Mouse (Mus musculus): Measurements from ENCODE around the gene Rims4. TPM values are rescaled to one million over a fixed set of nuclear protein-coding genes. Genes with fewer than 3 reads are reported as not detected.

Rims4 gene
- total and polyA plus RNA-seq, 2 experiments from 2014 or later = 16.3 to 59.1 TPM

- Histone ChIP-seq H3K9me3 (ENCODE audit: low read length) (no peaks in the 10 kb centered on the region), H3K9ac (no peak within 1 kb of the TSS), H3K27me3 (ENCODE audit: insufficient read depth, low read length) (peaks cover 64% of the 10 kb centered on the region), H3K4me3 (ENCODE audit: low read depth, low read length) (peak within 1 kb of the TSS; percentile 28), H3K4me2 (ENCODE audit: low read depth) (peak within 1 kb of the TSS; percentile 24), H3K27ac (ENCODE audit: low read depth, low read length) (no peak within 1 kb of the TSS), H3K4me1 (ENCODE audit: insufficient read depth) (0 out of 2 replicates have a peak, but pooled peaks cover 2% of the 10 kb centered on the region), H3K36me3 (ENCODE audit: insufficient read depth) (no peaks in the 10 kb centered on the region)
- 3% methylated on average over 38 of the region's 38 CpGs for WGBS
- ATAC-seq (peak; percentile 30), DNase-seq (peak; percentile 63)
- TF ChIP-seq CTCF (IDR thresholded peaks at IDR 0.05; ENCODE audit: low read depth) = peak; percentile 67
Observed at GRCm38 (mm10) chr2:163853461-163853901, 65.0 kb downstream of the Rims4 start, which contains the start of gene Kcnk15. Gene Kcnk15, plus strand, starts transcription at chr2:163853651.

GRCm38 (mm10) chr2:163842043-163842442 is 76.4 kb downstream of the Rims4 start:
- H3K9ac ChIP-seq = no peak overlapping the region
- H3K36me3 ChIP-seq (ENCODE audit: insufficient read depth) = no peaks in the 10 kb centered on the region
- no peak overlapping the region for H3K4me2 ChIP-seq (ENCODE audit: low read depth)
- H3K9me3 ChIP-seq (ENCODE audit: low read length) = no peaks in the 10 kb centered on the region
- no peak for ATAC-seq
- WGBS = 81% methylated on average over 4 of the region's 4 CpGs
- no peak overlapping the region for H3K27ac ChIP-seq (ENCODE audit: low read depth, low read length)
- no peaks in the 10 kb centered on the region for H3K4me1 ChIP-seq (ENCODE audit: insufficient read depth)
- H3K4me3 ChIP-seq (ENCODE audit: low read depth, low read length) = no peak overlapping the region
- DNase-seq = no peak
- TF ChIP-seq CTCF (IDR thresholded peaks at IDR 0.05; ENCODE audit: low read depth) = no peak
- H3K27me3 ChIP-seq (ENCODE audit: insufficient read depth, low read length) = no peaks in the 10 kb centered on the region

GRCm38 (mm10) chr2:163839519-163839918 is 79.0 kb downstream of the Rims4 start:
- Histone ChIP-seq H3K4me3 (ENCODE audit: low read depth, low read length) (no peak overlapping the region), H3K4me2 (ENCODE audit: low read depth) (no peak overlapping the region), H3K27me3 (ENCODE audit: insufficient read depth, low read length) (no peaks in the 10 kb centered on the region), H3K4me1 (ENCODE audit: insufficient read depth) (no peaks in the 10 kb centered on the region), H3K36me3 (ENCODE audit: insufficient read depth) (no peaks in the 10 kb centered on the region), H3K27ac (ENCODE audit: low read depth, low read length) (no peak overlapping the region), H3K9ac (no peak overlapping the region), H3K9me3 (ENCODE audit: low read length) (no peaks in the 10 kb centered on the region)
- peak; percentile 52 for DNase-seq
- ATAC-seq = peak; percentile 47
- WGBS = 13% methylated on average over 6 of the region's 6 CpGs
- TF ChIP-seq CTCF (IDR thresholded peaks at IDR 0.05; ENCODE audit: low read depth) = no peak

DNA sequence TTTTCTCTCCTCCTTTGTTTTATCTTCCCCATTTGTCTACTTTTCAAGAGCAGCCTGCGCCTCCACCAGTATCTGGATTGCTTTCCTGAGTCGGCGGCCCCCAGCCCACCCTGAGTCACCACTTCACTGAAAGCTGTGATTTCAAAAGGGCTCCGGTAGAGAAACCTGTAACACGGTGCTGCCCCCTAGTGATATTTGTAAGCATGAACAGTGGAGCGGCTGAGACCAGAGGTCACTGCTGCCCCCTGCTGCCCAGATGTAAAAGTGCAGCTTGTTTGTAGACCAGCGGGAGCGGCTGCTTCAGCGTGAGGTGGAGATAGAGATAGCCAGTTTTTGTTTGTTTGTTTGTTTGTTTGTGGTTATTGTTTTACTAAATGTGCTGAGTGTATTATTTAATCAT is 80.4 kb downstream of the Rims4 start:
- no peak overlapping the region for H3K9ac ChIP-seq
- no peaks in the 10 kb centered on the region for H3K27me3 ChIP-seq (ENCODE audit: insufficient read depth, low read length)
- WGBS = 18% methylated on average over 9 of the region's 9 CpGs
- TF ChIP-seq CTCF (IDR thresholded peaks at IDR 0.05; ENCODE audit: low read depth) = peak; percentile 99
- ATAC-seq (peak; percentile 76), DNase-seq (peak; percentile 89)
- no peak overlapping the region for H3K4me3 ChIP-seq (ENCODE audit: low read depth, low read length)
- no peaks in the 10 kb centered on the region for H3K9me3 ChIP-seq (ENCODE audit: low read length)
- no peaks in the 10 kb centered on the region for H3K4me1 ChIP-seq (ENCODE audit: insufficient read depth)
- no peaks in the 10 kb centered on the region for H3K36me3 ChIP-seq (ENCODE audit: insufficient read depth)
- H3K27ac ChIP-seq (ENCODE audit: low read depth, low read length) = no peak overlapping the region
- no peak overlapping the region for H3K4me2 ChIP-seq (ENCODE audit: low read depth)

DNA sequence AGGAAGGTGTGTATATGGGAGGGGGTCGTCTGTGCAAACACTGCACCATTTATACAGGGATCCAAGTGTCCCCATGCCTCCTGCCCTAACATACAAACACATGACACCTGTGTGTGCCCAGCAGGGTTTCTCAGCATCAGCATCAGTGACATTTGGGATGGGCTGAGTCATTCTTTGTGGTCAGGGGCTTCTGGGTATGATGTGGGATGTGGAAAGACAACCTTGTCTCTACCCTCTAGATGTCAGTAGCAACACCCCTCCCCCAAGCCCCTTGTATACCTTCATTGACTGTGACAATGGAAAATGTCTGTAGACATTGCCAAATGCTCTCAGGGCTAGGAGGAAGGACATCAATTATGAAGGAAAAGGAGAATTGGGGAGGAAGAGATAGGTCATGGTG is 87.3 kb downstream of the Rims4 start:
- H3K27me3 ChIP-seq (ENCODE audit: insufficient read depth, low read length) = no peaks in the 10 kb centered on the region
- no peaks in the 10 kb centered on the region for H3K4me1 ChIP-seq (ENCODE audit: insufficient read depth)
- no peak for DNase-seq
- H3K9ac ChIP-seq = no peak overlapping the region
- no peak overlapping the region for H3K4me3 ChIP-seq (ENCODE audit: low read depth, low read length)
- H3K4me2 ChIP-seq (ENCODE audit: low read depth) = no peak overlapping the region
- no peak for ATAC-seq
- no peak overlapping the region for H3K27ac ChIP-seq (ENCODE audit: low read depth, low read length)
- H3K9me3 ChIP-seq (ENCODE audit: low read length) = no peaks in the 10 kb centered on the region
- H3K36me3 ChIP-seq (ENCODE audit: insufficient read depth) = no peaks in the 10 kb centered on the region
- WGBS = 62% methylated on average over 1 of the region's 1 CpGs
- no peak for TF ChIP-seq CTCF (IDR thresholded peaks at IDR 0.05; ENCODE audit: low read depth)

DNA sequence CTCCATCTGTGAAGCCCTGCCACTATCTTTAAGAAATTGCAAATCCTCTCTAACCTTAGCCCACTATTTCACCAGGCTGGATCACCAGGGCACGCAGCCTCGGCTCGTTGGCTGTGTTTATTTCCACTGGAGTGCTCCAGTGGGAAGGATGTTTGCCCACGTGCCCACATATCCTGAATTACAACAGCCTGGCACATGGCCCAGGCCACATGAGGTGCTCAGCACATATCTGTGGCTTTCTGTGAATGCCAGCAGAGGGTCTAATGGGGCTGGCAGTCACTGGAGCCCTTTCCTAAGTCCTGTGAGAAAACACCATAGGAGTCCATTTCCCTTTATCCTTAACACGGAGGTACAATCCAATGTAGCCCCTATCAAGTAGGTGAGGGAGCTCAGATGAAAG is 92.0 kb downstream of the Rims4 start:
- no peak overlapping the region for H3K27ac ChIP-seq (ENCODE audit: low read depth, low read length)
- WGBS = 62% methylated on average over 5 of the region's 5 CpGs

DNA sequence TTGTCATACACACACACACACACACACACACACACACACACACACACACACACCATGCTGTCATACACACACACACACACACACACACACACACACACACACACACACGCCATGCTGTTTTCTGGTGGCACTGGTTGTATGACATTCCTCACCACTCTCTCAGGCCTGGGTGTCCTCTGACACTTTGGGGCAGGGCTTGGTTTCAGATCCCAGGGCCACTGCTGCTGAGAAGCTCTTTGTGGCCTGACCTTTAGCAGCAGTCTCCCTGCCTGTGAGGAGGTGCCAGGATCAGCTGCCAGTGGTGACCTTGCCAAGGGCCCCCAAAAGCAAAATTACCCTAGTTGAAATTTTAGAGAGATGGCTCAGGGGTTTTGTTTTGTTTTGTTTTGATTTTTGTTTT is 92.6 kb downstream of the Rims4 start:
- H3K4me1 ChIP-seq (ENCODE audit: insufficient read depth) = no peaks in the 10 kb centered on the region
- H3K36me3 ChIP-seq (ENCODE audit: insufficient read depth) = no peaks in the 10 kb centered on the region
- no peaks in the 10 kb centered on the region for H3K27me3 ChIP-seq (ENCODE audit: insufficient read depth, low read length)
- H3K9ac ChIP-seq = no peak overlapping the region
- WGBS = 91% methylated on average over 1 of the region's 1 CpGs
- ATAC-seq (no peak), DNase-seq (no peak)
- no peak overlapping the region for H3K4me3 ChIP-seq (ENCODE audit: low read depth, low read length)
- H3K9me3 ChIP-seq (ENCODE audit: low read length) = no peaks in the 10 kb centered on the region
- no peak for TF ChIP-seq CTCF (IDR thresholded peaks at IDR 0.05; ENCODE audit: low read depth)
- H3K27ac ChIP-seq (ENCODE audit: low read depth, low read length) = no peak overlapping the region
- no peak overlapping the region for H3K4me2 ChIP-seq (ENCODE audit: low read depth)

More for the DNA sequence above, 92.0 kb downstream of the Rims4 start:
- ATAC-seq (no peak), DNase-seq (no peak)
- H3K9ac ChIP-seq = no peak overlapping the region
- no peaks in the 10 kb centered on the region for H3K4me1 ChIP-seq (ENCODE audit: insufficient read depth)
- no peak for TF ChIP-seq CTCF (IDR thresholded peaks at IDR 0.05; ENCODE audit: low read depth)
- no peak overlapping the region for H3K4me2 ChIP-seq (ENCODE audit: low read depth)
- no peaks in the 10 kb centered on the region for H3K9me3 ChIP-seq (ENCODE audit: low read length)
- no peaks in the 10 kb centered on the region for H3K27me3 ChIP-seq (ENCODE audit: insufficient read depth, low read length)
- no peak overlapping the region for H3K4me3 ChIP-seq (ENCODE audit: low read depth, low read length)
- no peaks in the 10 kb centered on the region for H3K36me3 ChIP-seq (ENCODE audit: insufficient read depth)
